Mouse (Mus musculus) erythroblast, embryonic 14.5 days (primary cell): ENCODE results near the gene Cyp2u1. TPM values are rescaled to one million over a fixed set of nuclear protein-coding genes. Genes with fewer than 3 reads are reported as not detected.

Experiments
- H3K27me3 ChIP-seq: 2 replicates; pipeline ENCODE4 v1.6.1; 2012; ENCODE audit warnings: inconsistent platforms; ENCODE audit not compliant: control insufficient read depth
- H3K36me3 ChIP-seq: 2 replicates; pipeline ENCODE4 v1.6.1; 2012; ENCODE audit warnings: mild to moderate bottlenecking, inconsistent platforms; ENCODE audit not compliant: control insufficient read depth
- H3K4me1 ChIP-seq: 2 replicates; pipeline ENCODE4 v1.6.1; 2012; ENCODE audit warnings: inconsistent platforms; ENCODE audit not compliant: control insufficient read depth
- H3K4me3 ChIP-seq: replicated peaks from 2 replicates; pipeline ENCODE3; 2012; ENCODE audit warnings: moderate library complexity, mild to moderate bottlenecking, inconsistent platforms
- H3K9me3 ChIP-seq: 2 replicates; pipeline ENCODE4 v1.6.1; 2012; ENCODE audit warnings: low read length, inconsistent platforms, mixed read lengths; ENCODE audit not compliant: control insufficient read depth
- GATA1 ChIP-seq: IDR thresholded peaks from 2 replicates; pipeline ENCODE4 v1.6.1; 2012; ENCODE audit warnings: low read length, inconsistent platforms, mixed read lengths
- TAL1 ChIP-seq: IDR thresholded peaks from 3 replicates; pipeline ENCODE4 v1.6.1; 2012; ENCODE audit warnings: low read length, inconsistent platforms, mixed read lengths
- polyA plus RNA-seq: library from polyadenylated mRNA; stranded (reverse); fragments of >175 nt; gene quantifications from 2 replicates; pipeline ENCODE4 v1.2.3, GENCODE M21; 2012

Cyp2u1 gene
- polyA plus RNA-seq, 1 experiment = not detected

DNA sequence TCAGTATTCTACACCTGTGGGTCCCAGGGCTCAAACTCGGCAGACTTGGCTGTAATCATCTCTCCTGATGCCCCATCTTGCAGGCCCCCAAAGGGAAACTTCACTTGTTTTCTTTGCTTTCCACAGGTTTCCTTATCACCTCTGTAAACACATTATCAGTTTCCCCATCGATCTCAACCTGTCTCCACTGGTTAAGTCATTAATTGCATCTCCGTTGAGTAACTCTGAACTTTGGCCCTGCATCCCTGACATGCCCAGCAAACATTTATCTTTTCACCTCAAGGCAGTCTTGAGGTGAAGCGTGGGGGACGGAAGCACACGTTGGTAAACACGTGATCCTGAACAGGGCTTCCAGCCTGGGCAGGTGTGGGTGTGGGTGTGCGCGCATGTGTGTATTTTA is 9.3 kb upstream of the Cyp2u1 start:
- Histone ChIP-seq H3K4me3 (no peak overlapping the region), H3K27me3 (no peaks in the 10 kb centered on the region), H3K9me3 (peaks cover 9% of the 10 kb centered on the region), H3K36me3 (no peaks in the 10 kb centered on the region), H3K4me1 (no peaks in the 10 kb centered on the region)
- TF ChIP-seq TAL1 = no peak

GRCm38 (mm10) chr3:131310572-131310971 is 7.5 kb upstream of the Cyp2u1 start:
- TF ChIP-seq GATA1 = no peak
- H3K4me1 ChIP-seq = no peaks in the 10 kb centered on the region
- H3K4me3 ChIP-seq = no peak overlapping the region
- H3K36me3 ChIP-seq = no peaks in the 10 kb centered on the region
- no peaks in the 10 kb centered on the region for H3K27me3 ChIP-seq
- H3K9me3 ChIP-seq = peaks cover 9% of the 10 kb centered on the region

GRCm38 (mm10) chr3:131307811-131308210 is 4.8 kb upstream of the Cyp2u1 start:
- Histone ChIP-seq H3K36me3 (no peaks in the 10 kb centered on the region), H3K27me3 (peaks cover 3% of the 10 kb centered on the region), H3K9me3 (peaks cover 9% of the 10 kb centered on the region), H3K4me1 (peaks cover 4% of the 10 kb centered on the region), H3K4me3 (no peak overlapping the region)
- TF ChIP-seq TAL1 (no peak), GATA1 (no peak)

GRCm38 (mm10) chr3:131306255-131306654 is 3.2 kb upstream of the Cyp2u1 start:
- H3K9me3 ChIP-seq = peaks cover 9% of the 10 kb centered on the region
- H3K36me3 ChIP-seq = no peaks in the 10 kb centered on the region
- H3K4me1 ChIP-seq = peaks cover 10% of the 10 kb centered on the region
- peaks cover 9% of the 10 kb centered on the region for H3K27me3 ChIP-seq
- no peak for TF ChIP-seq TAL1
- TF ChIP-seq GATA1 = no peak
- no peak overlapping the region for H3K4me3 ChIP-seq

DNA sequence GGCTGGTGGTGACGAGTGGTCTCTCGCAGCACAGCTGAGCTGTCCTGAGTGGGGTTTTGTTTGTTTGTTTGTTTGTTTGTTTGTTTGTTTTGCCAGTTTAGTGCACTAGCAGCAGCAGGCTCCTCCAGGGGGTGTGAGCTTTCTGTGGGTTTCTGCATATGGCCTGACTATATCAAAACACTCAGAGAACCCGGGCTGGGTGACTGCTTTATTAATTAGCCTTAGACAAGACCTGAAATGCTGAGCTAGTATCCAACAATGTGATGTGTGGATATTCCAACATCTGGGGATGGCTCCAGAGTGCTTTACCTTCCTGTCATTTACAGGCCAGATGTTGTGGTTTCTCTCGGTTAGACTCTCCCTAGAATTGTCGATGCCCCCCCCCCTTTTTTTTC is 290 bp upstream of the Cyp2u1 start:
- H3K4me1 ChIP-seq = peaks cover 10% of the 10 kb centered on the region
- H3K4me3 ChIP-seq = peak overlapping the region; percentile 59
- no peaks in the 10 kb centered on the region for H3K36me3 ChIP-seq
- H3K27me3 ChIP-seq = peaks cover 9% of the 10 kb centered on the region
- no peak for TF ChIP-seq GATA1
- peaks cover under 1% of the 10 kb centered on the region for H3K9me3 ChIP-seq

- Histone ChIP-seq H3K36me3 (no peaks in the 10 kb centered on the region), H3K4me1 (peaks cover 10% of the 10 kb centered on the region), H3K27me3 (peaks cover 9% of the 10 kb centered on the region), H3K9me3 (no peaks in the 10 kb centered on the region), H3K4me3 (no peak overlapping the region)
- TF ChIP-seq GATA1 (no peak), TAL1 (no peak)
Observed at GRCm38 (mm10) chr3:131299908-131300307, 3.1 kb downstream of the Cyp2u1 start.

DNA sequence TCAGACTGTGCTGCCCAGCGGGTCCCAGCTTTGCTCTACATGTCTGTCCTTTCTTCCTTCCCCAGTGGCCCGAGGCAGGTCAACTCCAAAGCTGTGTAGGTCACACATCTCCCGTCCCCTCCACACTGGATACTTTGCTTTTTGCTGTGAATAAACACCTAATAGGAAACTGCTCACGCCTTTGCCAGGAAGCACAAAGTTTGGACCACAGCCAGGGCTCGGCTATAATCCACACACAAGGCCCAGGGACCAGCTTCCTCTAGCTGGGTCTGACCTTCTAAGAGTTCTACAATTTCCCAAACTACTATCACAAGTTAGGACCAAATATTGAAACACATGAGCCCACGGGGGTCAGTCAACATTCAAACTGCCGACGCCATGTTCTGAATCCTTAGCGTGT is 3.9 kb downstream of the Cyp2u1 start:
- Histone ChIP-seq H3K9me3 (no peaks in the 10 kb centered on the region), H3K4me1 (peaks cover 10% of the 10 kb centered on the region), H3K4me3 (no peak overlapping the region), H3K27me3 (peaks cover 9% of the 10 kb centered on the region), H3K36me3 (no peaks in the 10 kb centered on the region)
- TF ChIP-seq TAL1 = no peak
- TF ChIP-seq GATA1 = no peak

- Histone ChIP-seq H3K4me1 (no peaks in the 10 kb centered on the region), H3K4me3 (no peak overlapping the region), H3K9me3 (no peaks in the 10 kb centered on the region), H3K36me3 (no peaks in the 10 kb centered on the region), H3K27me3 (no peaks in the 10 kb centered on the region; the same call in 1 of the 2 replicates)
- TF ChIP-seq TAL1 (no peak), GATA1 (no peak)
Observed at GRCm38 (mm10) chr3:131296893-131297292, 6.1 kb downstream of the Cyp2u1 start.

DNA sequence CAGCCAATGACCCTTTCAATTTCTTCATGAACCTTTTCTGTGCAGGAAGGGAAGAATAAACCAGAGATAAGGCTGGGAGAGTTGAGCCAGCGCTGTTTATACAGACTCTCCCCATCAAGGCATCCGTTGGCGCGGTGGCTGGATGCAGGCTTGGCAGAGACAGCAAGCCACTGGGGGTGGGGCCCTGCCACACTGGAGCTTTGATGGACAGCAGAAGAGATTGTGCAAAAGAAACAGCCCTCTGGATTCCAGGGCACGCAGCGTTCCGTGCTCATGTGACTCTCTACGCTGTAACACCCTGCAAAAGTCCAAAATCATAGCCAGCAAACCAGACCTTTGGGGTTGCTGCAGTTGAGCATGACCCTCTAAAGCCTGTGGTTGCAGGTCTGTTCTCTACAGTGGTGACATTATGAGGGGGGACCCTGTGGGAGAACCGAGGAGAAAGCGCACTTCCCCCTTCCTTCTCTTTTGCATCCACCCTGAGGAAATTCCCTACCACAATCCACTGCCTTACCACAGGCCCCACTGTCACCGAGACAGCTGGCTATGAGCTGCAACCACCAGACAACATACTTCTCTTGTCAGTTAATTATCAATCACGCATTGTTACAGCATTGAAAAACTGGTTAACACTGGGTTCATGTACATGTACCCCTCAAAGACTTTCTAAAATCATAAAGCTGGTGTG is 7.4 kb downstream of the Cyp2u1 start:
- H3K4me1 ChIP-seq = no peaks in the 10 kb centered on the region
- H3K36me3 ChIP-seq = no peaks in the 10 kb centered on the region
- no peaks in the 10 kb centered on the region for H3K27me3 ChIP-seq
- no peak overlapping the region for H3K4me3 ChIP-seq
- TF ChIP-seq GATA1 = no peak
- no peak for TF ChIP-seq TAL1
- H3K9me3 ChIP-seq = peaks cover 2% of the 10 kb centered on the region; the same call in 1 of the 2 replicates

DNA sequence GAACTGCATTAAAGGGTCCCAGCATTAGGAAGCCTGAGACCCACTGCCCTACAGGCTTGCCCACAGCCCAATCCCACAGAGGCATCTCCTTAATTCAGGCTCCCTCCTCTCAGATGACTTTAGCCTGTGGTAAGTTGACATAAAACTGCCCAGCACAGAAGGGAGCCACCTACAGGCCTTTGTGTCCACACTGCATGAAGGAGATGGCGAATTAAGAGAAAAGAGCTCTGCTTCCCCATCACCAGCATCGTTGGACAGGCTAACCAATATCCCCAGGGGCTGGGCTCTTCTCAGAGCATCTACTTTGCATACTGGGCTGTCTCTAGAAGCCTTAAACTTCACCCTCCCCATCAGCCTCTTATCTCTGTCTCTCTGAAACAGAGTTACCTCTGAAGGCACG is 8.5 kb downstream of the Cyp2u1 start:
- no peaks in the 10 kb centered on the region for H3K36me3 ChIP-seq
- H3K4me1 ChIP-seq = no peaks in the 10 kb centered on the region
- no peak overlapping the region for H3K4me3 ChIP-seq
- no peaks in the 10 kb centered on the region for H3K27me3 ChIP-seq
- no peak for TF ChIP-seq GATA1
- no peak for TF ChIP-seq TAL1
- peaks cover 2% of the 10 kb centered on the region; the same call in 1 of the 2 replicates for H3K9me3 ChIP-seq
